Comparison of ENCODE assay signal across 9 mouse cellular contexts in genomic region chr1:134854325-134854982, GRCm38 (mm10).
DNase-seq lines count a peak whose midpoint lies in the region; ATAC-seq and TF ChIP-seq lines count a peak whose summit lies in the region.
"Had no signal": no experiment of that assay in that cellular context is flagged by ENCODE, and none has a peak within 500 bp of the region (broad histone marks: within the 10 kb centered on the region; RNA-seq: fewer than 3 reads in every experiment).

No protein-coding gene starts in this region.

- peak; percentile 91 for DNase-seq in intestine, embryonic 14.5 days (ENCODE audit: low spot score)
- DNase-seq in adrenal gland, adult (ENCODE audit: inconsistent age in 2 of 2, low spot score in 1 of 2): peak; percentile 58 to 92
- peak; percentile 82 for DNase-seq in embryo, embryonic 10 days (ENCODE audit: low spot score)
- peak; percentile 65 for DNase-seq in heart, postnatal 0 days (ENCODE audit: low spot score)
- DNase-seq in left cerebral cortex, adult 2 months (ENCODE audit: extremely low spot score in 1 of 2, low spot score in 2 of 2): peak; percentile 77 to 79
- DNase-seq in midbrain, postnatal 0 days (ENCODE audit: low spot score): peak; percentile 85
- DNase-seq in splenic B cell, adult 2 months (ENCODE audit: low read depth, low spot score): peak; percentile 81

- H3K36me3 ChIP-seq in intestine, embryonic 14.5 days (ENCODE audit: control insufficient read depth, insufficient read depth, low read length): 0 out of 2 replicates have a peak, but pooled peaks cover 2% of the 10 kb centered on the region
- no peaks in the 10 kb centered on the region for H3K36me3 ChIP-seq in intestine, embryonic 16.5 days (ENCODE audit: control insufficient read depth, insufficient read depth, low read length)
- H3K36me3 ChIP-seq in heart, postnatal 0 days (replicated peaks; ENCODE audit: control insufficient read depth, insufficient read depth, low read length): peaks cover 15% of the 10 kb centered on the region
- H3K36me3 ChIP-seq in midbrain, postnatal 0 days (ENCODE audit: insufficient read depth, low read length): no peaks in the 10 kb centered on the region
- no peaks in the 10 kb centered on the region for H3K36me3 ChIP-seq in splenic B cell, adult 2 months (ENCODE audit: control insufficient read depth, insufficient read depth, low read length, poor library complexity, severe bottlenecking)
- H3K36me3 ChIP-seq: neural tube, embryonic 12.5 days had no signal

- H3K27me3 ChIP-seq in intestine, embryonic 14.5 days (replicated peaks; ENCODE audit: control insufficient read depth, insufficient read depth, low read length): no peaks in the 10 kb centered on the region
- H3K27me3 ChIP-seq in intestine, embryonic 16.5 days (replicated peaks; ENCODE audit: control insufficient read depth, insufficient read depth, low read length): no peaks in the 10 kb centered on the region
- no peaks in the 10 kb centered on the region for H3K27me3 ChIP-seq in heart, postnatal 0 days (ENCODE audit: control insufficient read depth, insufficient read depth, low read length)
- no peaks in the 10 kb centered on the region for H3K27me3 ChIP-seq in midbrain, postnatal 0 days (ENCODE audit: insufficient read depth, low read length)
- no peaks in the 10 kb centered on the region for H3K27me3 ChIP-seq in splenic B cell, adult 2 months (ENCODE audit: control insufficient read depth, insufficient read depth, low read length, poor library complexity, severe bottlenecking)
- H3K27me3 ChIP-seq: neural tube, embryonic 12.5 days had no signal

- no peak overlapping the region for H3K4me3 ChIP-seq in intestine, embryonic 14.5 days (ENCODE audit: low read depth, low read length)
- no peak overlapping the region for H3K4me3 ChIP-seq in intestine, embryonic 16.5 days (ENCODE audit: low read length)
- no peak overlapping the region for H3K4me3 ChIP-seq in heart, postnatal 0 days (ENCODE audit: low read depth, low read length)
- H3K4me3 ChIP-seq in left cerebral cortex, adult 2 months: no peak overlapping the region
- no peak overlapping the region for H3K4me3 ChIP-seq in midbrain, postnatal 0 days (ENCODE audit: low read depth, low read length)
- H3K4me3 ChIP-seq: neural tube, embryonic 12.5 days had no signal

- no peak overlapping the region for H3K27ac ChIP-seq in intestine, embryonic 14.5 days (ENCODE audit: low read depth)
- no peak overlapping the region for H3K27ac ChIP-seq in intestine, embryonic 16.5 days (ENCODE audit: low read length)
- H3K27ac ChIP-seq in heart, postnatal 0 days (ENCODE audit: low read depth): no peak overlapping the region
- H3K27ac ChIP-seq in left cerebral cortex, adult 2 months: no peak overlapping the region
- H3K27ac ChIP-seq in midbrain, postnatal 0 days (ENCODE audit: low read depth, low read length): no peak overlapping the region
- H3K27ac ChIP-seq: neural tube, embryonic 12.5 days had no signal

- no peak overlapping the region for H3K4me2 ChIP-seq in intestine, embryonic 14.5 days (ENCODE audit: low read length)
- H3K4me2 ChIP-seq in intestine, embryonic 16.5 days (ENCODE audit: low read depth, low read length): no peak overlapping the region
- H3K4me2 ChIP-seq in heart, postnatal 0 days (ENCODE audit: low read depth, low read length): no peak overlapping the region
- H3K4me2 ChIP-seq in midbrain, postnatal 0 days (ENCODE audit: low read depth, low read length, poor library complexity, severe bottlenecking): no peak overlapping the region
- H3K4me2 ChIP-seq: neural tube, embryonic 12.5 days had no signal

- peaks cover 5% of the 10 kb centered on the region for H3K4me1 ChIP-seq in intestine, embryonic 14.5 days (replicated peaks; ENCODE audit: control insufficient read depth, insufficient read depth, low read length)
- no peaks in the 10 kb centered on the region for H3K4me1 ChIP-seq in intestine, embryonic 16.5 days (ENCODE audit: control insufficient read depth, insufficient read depth, low read length)
- H3K4me1 ChIP-seq in heart, postnatal 0 days (ENCODE audit: control insufficient read depth, insufficient read depth): no peaks in the 10 kb centered on the region
- H3K4me1 ChIP-seq in midbrain, postnatal 0 days (ENCODE audit: insufficient read depth, low read length): no peaks in the 10 kb centered on the region
- H3K4me1 ChIP-seq: neural tube, embryonic 12.5 days had no signal

- TF ChIP-seq CTCF in heart, postnatal 0 days (IDR thresholded peaks at IDR 0.05; ENCODE audit: low read depth): peak; percentile 84
- TF ChIP-seq CTCF in left cerebral cortex, adult 2 months (IDR thresholded peaks at IDR 0.05): peak; percentile 95
- peak; percentile 96 for TF ChIP-seq CTCF in midbrain, postnatal 0 days (IDR thresholded peaks at IDR 0.05)

- no peak overlapping the region for H3K9ac ChIP-seq in intestine, embryonic 14.5 days (ENCODE audit: low read length)
- no peak overlapping the region for H3K9ac ChIP-seq in intestine, embryonic 16.5 days (ENCODE audit: low read depth, low read length)
- no peak overlapping the region for H3K9ac ChIP-seq in heart, postnatal 0 days (replicated peaks; ENCODE audit: low read depth, low read length)
- no peak overlapping the region for H3K9ac ChIP-seq in midbrain, postnatal 0 days (replicated peaks; ENCODE audit: low read length, poor library complexity, severe bottlenecking)
- H3K9ac ChIP-seq: neural tube, embryonic 12.5 days had no signal

- no peak for ATAC-seq in intestine, embryonic 14.5 days (replicated peaks; ENCODE audit: low FRiP score, low TSS enrichment, low read depth)
- no peak for ATAC-seq in intestine, embryonic 16.5 days
- ATAC-seq in heart, postnatal 0 days (ENCODE audit: insufficient read depth, low read depth): no peak
- no peak for ATAC-seq in midbrain, postnatal 0 days (ENCODE audit: low FRiP score)

- H3K9me3 ChIP-seq in intestine, embryonic 14.5 days (ENCODE audit: control insufficient read depth, low read length): no peaks in the 10 kb centered on the region
- no peaks in the 10 kb centered on the region for H3K9me3 ChIP-seq in intestine, embryonic 16.5 days (ENCODE audit: control insufficient read depth, low read length)
- H3K9me3 ChIP-seq in heart, postnatal 0 days (replicated peaks; ENCODE audit: control insufficient read depth, low read length): no peaks in the 10 kb centered on the region
- no peaks in the 10 kb centered on the region for H3K9me3 ChIP-seq in midbrain, postnatal 0 days (ENCODE audit: low read length)
- H3K9me3 ChIP-seq: neural tube, embryonic 12.5 days had no signal

- WGBS in intestine, embryonic 14.5 days: 89% methylated on average over 1 of the region's 1 CpGs
- 82% methylated on average over 1 of the region's 1 CpGs for WGBS in intestine, embryonic 16.5 days
- 68% methylated on average over 1 of the region's 1 CpGs for WGBS in heart, postnatal 0 days
- 77% methylated on average over 1 of the region's 1 CpGs for WGBS in midbrain, postnatal 0 days

- intact Hi-C loops in left cerebral cortex, adult 2 months (cut with DNase I): loop anchor here (2.0 to 5.0 kb wide), 2 partner anchors 107 to 216 kb away; no protein-coding TSS in a partner anchor

- no peak for TF ChIP-seq EP300 in heart, postnatal 0 days (IDR thresholded peaks at IDR 0.05; ENCODE audit: low read depth)
